Mouse (Mus musculus) C2C12 (cell line): ENCODE data around the gene Agpat1. TPM values are rescaled to one million over a fixed set of nuclear protein-coding genes. Genes with fewer than 3 reads are reported as not detected.

Experiments
- H3K27me3 ChIP-seq: one replicate; pipeline ENCODE4 v1.6.1; 2011; ENCODE audit not compliant: control insufficient read depth, insufficient read depth, insufficient read length
- H3K36me3 ChIP-seq: one replicate; pipeline ENCODE4 v1.6.1; 2011; ENCODE audit not compliant: control insufficient read depth, insufficient read depth
- H3K4me3 ChIP-seq: one replicate; pipeline ENCODE4 v1.5.1; 2011; ENCODE audit warnings: mild to moderate bottlenecking, control low read depth; ENCODE audit not compliant: poor library complexity, insufficient read depth, severe bottlenecking
- H3K79me2 ChIP-seq: one replicate; pipeline ENCODE4 v1.6.1; 2011; ENCODE audit not compliant: control insufficient read depth, insufficient read depth
- H3K79me3 ChIP-seq: one replicate; pipeline ENCODE4 v1.6.1; 2011; ENCODE audit warnings: low read depth, control low read depth
- H3ac ChIP-seq: one replicate; pipeline ENCODE3; 2011; ENCODE audit warnings: low read depth; ENCODE audit not compliant: control insufficient read depth, insufficient read length
- CEBPB ChIP-seq: IDR thresholded peaks from one replicate; pipeline ENCODE4 v1.6.1; 2011; ENCODE audit warnings: low read depth, mild to moderate bottlenecking, control low read depth, moderate library complexity
- CTCF ChIP-seq: IDR thresholded peaks from one replicate; pipeline ENCODE4 v1.5.1; 2011; ENCODE audit not compliant: control insufficient read depth, insufficient read depth, insufficient read length
- FOSL1 ChIP-seq: IDR thresholded peaks from one replicate; pipeline ENCODE4 v1.8.0; 2011; ENCODE audit warnings: mild to moderate bottlenecking, low read length; ENCODE audit not compliant: poor library complexity, insufficient read depth, severe bottlenecking
- MAX ChIP-seq: IDR thresholded peaks from one replicate; pipeline ENCODE4 v1.6.1; 2011; ENCODE audit warnings: mild to moderate bottlenecking, control low read depth
- MYOD1 ChIP-seq: IDR thresholded peaks from one replicate; pipeline ENCODE4 v1.6.1; 2011; ENCODE audit warnings: low read depth; ENCODE audit not compliant: control insufficient read depth, insufficient read length
- MYOG ChIP-seq: IDR thresholded peaks from one replicate; pipeline ENCODE4 v1.6.1; 2011; ENCODE audit not compliant: control insufficient read depth, insufficient read length; ENCODE audit errors: extremely low read depth
- USF1 ChIP-seq: IDR thresholded peaks from one replicate; pipeline ENCODE4 v1.6.1; 2011; ENCODE audit warnings: low read depth, mild to moderate bottlenecking, control low read depth, moderate library complexity
- polyA plus RNA-seq: library from polyadenylated mRNA; unstranded; fragments of >200 nt; fragmentation: generic; extraction: Trizol; gene quantifications from one replicate; pipeline ENCODE4 v1.2.1, GENCODE M21; 2012; ENCODE audit warnings: missing spikeins

The Agpat1 gene
- polyA plus RNA-seq, 1 experiment = 73.9 TPM

GRCm38 (mm10) chr17:34618999-34619398 lies 14.9 kb downstream of the Agpat1 start:
- no peak for TF ChIP-seq FOSL1
- TF ChIP-seq CTCF = peak; percentile 56
- H3ac ChIP-seq = no peak overlapping the region
- no peaks in the 10 kb centered on the region for H3K79me2 ChIP-seq
- H3K36me3 ChIP-seq = no peaks in the 10 kb centered on the region
- H3K27me3 ChIP-seq = no peaks in the 10 kb centered on the region
- no peak overlapping the region for H3K4me3 ChIP-seq
- H3K79me3 ChIP-seq = no peaks in the 10 kb centered on the region

- H3K27me3 ChIP-seq = no peaks in the 10 kb centered on the region
Measured at GRCm38 (mm10) chr17:34621006-34621405, 16.9 kb downstream of the Agpat1 start.

GRCm38 (mm10) chr17:34623161-34623560 lies 19.1 kb downstream of the Agpat1 start:
- H3K36me3 ChIP-seq = no peaks in the 10 kb centered on the region
- H3ac ChIP-seq = no peak overlapping the region
- no peak overlapping the region for H3K4me3 ChIP-seq
- no peaks in the 10 kb centered on the region for H3K79me2 ChIP-seq
- no peaks in the 10 kb centered on the region for H3K27me3 ChIP-seq
- H3K79me3 ChIP-seq = no peaks in the 10 kb centered on the region
- no peak for TF ChIP-seq MYOG
- TF ChIP-seq USF1 = no peak
- TF ChIP-seq MYOD1 = no peak
- TF ChIP-seq MAX = no peak
- TF ChIP-seq CEBPB = no peak
- no peak for TF ChIP-seq FOSL1
- TF ChIP-seq CTCF = no peak

More at GRCm38 (mm10) chr17:34621006-34621405, 16.9 kb downstream of the Agpat1 start:
- H3K79me2 ChIP-seq = no peaks in the 10 kb centered on the region
- no peak for TF ChIP-seq MYOD1
- no peak for TF ChIP-seq USF1
- no peak for TF ChIP-seq MAX
- no peak for TF ChIP-seq CTCF
- no peak for TF ChIP-seq FOSL1
- TF ChIP-seq CEBPB = no peak
- TF ChIP-seq MYOG = no peak
- no peak overlapping the region for H3ac ChIP-seq
- H3K79me3 ChIP-seq = no peaks in the 10 kb centered on the region
- no peaks in the 10 kb centered on the region for H3K36me3 ChIP-seq
- H3K4me3 ChIP-seq = no peak overlapping the region

GRCm38 (mm10) chr17:34624981-34625380 lies 20.9 kb downstream of the Agpat1 start:
- H3K27me3 ChIP-seq = no peaks in the 10 kb centered on the region

GRCm38 (mm10) chr17:34626062-34626772 lies 22.2 kb downstream of the Agpat1 start:
- H3ac ChIP-seq = no peak overlapping the region
- no peaks in the 10 kb centered on the region for H3K79me2 ChIP-seq
- H3K36me3 ChIP-seq = no peaks in the 10 kb centered on the region
- H3K79me3 ChIP-seq = no peaks in the 10 kb centered on the region
- H3K27me3 ChIP-seq = peaks cover 12% of the 10 kb centered on the region
- TF ChIP-seq MYOD1 (no peak), USF1 (no peak), MYOG (no peak), CTCF (no peak), CEBPB (no peak), FOSL1 (no peak), MAX (no peak)
- no peak overlapping the region for H3K4me3 ChIP-seq

More at GRCm38 (mm10) chr17:34624981-34625380, 20.9 kb downstream of the Agpat1 start:
- Histone ChIP-seq H3K79me2 (no peaks in the 10 kb centered on the region), H3K36me3 (no peaks in the 10 kb centered on the region), H3K79me3 (no peaks in the 10 kb centered on the region), H3K4me3 (no peak overlapping the region), H3ac (no peak overlapping the region)
- no peak for TF ChIP-seq CEBPB
- no peak for TF ChIP-seq MAX
- no peak for TF ChIP-seq CTCF
- no peak for TF ChIP-seq FOSL1
- TF ChIP-seq MYOD1 = no peak
- no peak for TF ChIP-seq USF1
- no peak for TF ChIP-seq MYOG

GRCm38 (mm10) chr17:34626773-34627092 lies 22.7 kb downstream of the Agpat1 start:
- no peaks in the 10 kb centered on the region for H3K36me3 ChIP-seq
- peak overlapping the region; percentile 32 for H3K4me3 ChIP-seq
- no peaks in the 10 kb centered on the region for H3K79me3 ChIP-seq
- TF ChIP-seq MAX = no peak
- no peak for TF ChIP-seq USF1
- no peak for TF ChIP-seq CEBPB
- no peak for TF ChIP-seq FOSL1
- no peak for TF ChIP-seq MYOD1
- TF ChIP-seq CTCF = no peak
- no peak for TF ChIP-seq MYOG
- peak overlapping the region; percentile 1 for H3ac ChIP-seq
- peaks cover 17% of the 10 kb centered on the region for H3K27me3 ChIP-seq
- H3K79me2 ChIP-seq = no peaks in the 10 kb centered on the region
